Mouse (Mus musculus) liver, embryonic 14.5 days (tissue): ENCODE measurements around the gene Stk16.

Experiments
- CTCF ChIP-seq: IDR thresholded peaks from 2 replicates; pipeline ENCODE4 v1.5.1; 2016; ENCODE audit warnings: antibody characterized with exemption, low read depth, control low read depth
- EP300 ChIP-seq: IDR thresholded peaks from 2 replicates; pipeline ENCODE4 v1.6.1; 2016; ENCODE audit warnings: antibody characterized with exemption, low read depth

DNA sequence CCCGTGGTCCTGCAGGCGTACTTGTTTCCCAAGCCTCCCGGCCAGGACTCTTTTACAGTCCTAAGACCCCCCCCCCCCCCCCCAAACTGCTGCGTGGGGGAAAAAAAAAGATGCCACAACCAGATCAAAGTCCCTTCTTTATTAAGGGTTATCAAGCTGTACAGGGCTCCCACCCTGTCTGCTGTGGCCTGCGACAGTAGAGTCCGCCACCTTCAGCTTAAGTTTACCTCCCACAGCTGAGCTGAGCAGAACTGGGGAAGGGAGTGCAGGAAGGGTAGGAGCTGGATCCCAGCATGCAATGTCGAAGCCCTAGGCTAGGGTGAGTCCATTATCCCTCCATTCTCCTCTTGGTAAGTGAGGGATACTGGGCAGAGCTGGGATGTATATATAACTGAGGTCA lies 29.9 kb upstream of the Stk16 start:
- no peak for TF ChIP-seq EP300
- TF ChIP-seq CTCF, result no peak
